Mouse (Mus musculus) hindlimb bud, embryonic 11.5 days (tissue): ENCODE measurements around the gene Musk.

Source experiments
- DNase-seq: peaks from one replicate; pipeline ENCODE4 v3.0.0-alpha.2; 2012; ENCODE audit warnings: low read depth, low spot score; ENCODE audit errors: extremely low spot score

Musk gene

GRCm38 (mm10) chr4:58314942-58315508 lies 29.3 kb downstream of the Musk start:
- DNase-seq: no peak

DNA sequence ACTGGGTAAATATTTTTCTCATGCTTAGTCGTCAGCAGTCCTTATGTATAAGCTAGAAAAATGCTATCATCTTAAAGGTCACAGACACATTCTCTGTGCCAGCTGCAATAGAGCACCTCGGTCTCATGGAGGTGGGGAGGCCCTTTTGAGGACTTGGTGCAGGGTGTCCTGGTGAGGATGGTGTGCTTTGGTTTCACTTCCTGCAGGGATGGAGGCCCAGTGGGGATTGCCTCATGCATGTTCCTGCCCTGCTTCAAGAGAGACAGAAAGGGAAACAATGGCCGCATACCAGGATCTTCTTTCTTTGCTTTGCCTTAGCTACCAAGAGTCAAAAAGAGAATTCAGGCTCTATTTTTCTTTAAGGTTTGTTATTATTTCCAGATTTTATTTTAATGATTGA lies 31.8 kb downstream of the Musk start:
- no peak for DNase-seq

DNA sequence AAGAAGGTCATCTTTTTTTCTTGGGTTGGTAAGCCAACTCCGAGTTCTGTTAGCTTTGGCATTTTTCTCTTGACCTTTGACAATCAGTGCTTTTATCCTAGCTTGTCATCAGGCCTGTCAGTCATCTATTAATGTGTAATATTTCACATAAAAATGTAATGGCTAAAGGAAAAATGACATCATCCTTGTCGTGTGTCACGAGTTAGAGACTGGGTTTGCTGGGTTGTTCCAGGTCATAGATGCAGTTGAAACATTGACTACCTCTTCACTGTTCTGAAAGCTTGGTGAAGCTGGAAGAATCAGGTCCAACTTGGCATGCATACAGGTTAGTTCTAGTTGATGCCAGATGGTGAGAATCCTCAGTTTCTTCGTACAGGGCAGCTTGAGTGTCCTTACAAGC lies 34.5 kb downstream of the Musk start:
- DNase-seq: no peak

- DNase-seq: no peak
Measured at GRCm38 (mm10) chr4:58326746-58327145, 41.0 kb downstream of the Musk start.

DNA sequence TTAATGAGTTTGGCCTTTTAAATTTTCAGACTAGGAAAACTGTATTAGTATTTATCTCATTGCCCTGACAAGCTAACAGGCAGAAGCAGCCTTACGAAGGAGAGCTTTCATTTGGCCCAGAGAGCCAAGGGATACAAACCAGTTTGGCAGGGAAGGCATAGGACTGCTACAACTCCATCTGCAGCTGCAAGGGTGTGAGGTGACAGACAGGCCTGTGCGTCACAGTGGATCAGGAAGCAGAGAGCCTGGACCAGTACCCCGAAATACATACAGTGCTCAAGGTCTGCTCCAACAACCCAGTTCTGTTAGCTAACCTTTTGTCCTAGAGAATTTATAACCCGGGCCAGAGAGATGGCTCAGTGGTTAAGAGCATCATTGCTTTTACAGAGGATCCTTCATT lies 42.5 kb downstream of the Musk start:
- no peak for DNase-seq

- no peak for DNase-seq
Measured at GRCm38 (mm10) chr4:58330016-58330415, 44.3 kb downstream of the Musk start.

DNA sequence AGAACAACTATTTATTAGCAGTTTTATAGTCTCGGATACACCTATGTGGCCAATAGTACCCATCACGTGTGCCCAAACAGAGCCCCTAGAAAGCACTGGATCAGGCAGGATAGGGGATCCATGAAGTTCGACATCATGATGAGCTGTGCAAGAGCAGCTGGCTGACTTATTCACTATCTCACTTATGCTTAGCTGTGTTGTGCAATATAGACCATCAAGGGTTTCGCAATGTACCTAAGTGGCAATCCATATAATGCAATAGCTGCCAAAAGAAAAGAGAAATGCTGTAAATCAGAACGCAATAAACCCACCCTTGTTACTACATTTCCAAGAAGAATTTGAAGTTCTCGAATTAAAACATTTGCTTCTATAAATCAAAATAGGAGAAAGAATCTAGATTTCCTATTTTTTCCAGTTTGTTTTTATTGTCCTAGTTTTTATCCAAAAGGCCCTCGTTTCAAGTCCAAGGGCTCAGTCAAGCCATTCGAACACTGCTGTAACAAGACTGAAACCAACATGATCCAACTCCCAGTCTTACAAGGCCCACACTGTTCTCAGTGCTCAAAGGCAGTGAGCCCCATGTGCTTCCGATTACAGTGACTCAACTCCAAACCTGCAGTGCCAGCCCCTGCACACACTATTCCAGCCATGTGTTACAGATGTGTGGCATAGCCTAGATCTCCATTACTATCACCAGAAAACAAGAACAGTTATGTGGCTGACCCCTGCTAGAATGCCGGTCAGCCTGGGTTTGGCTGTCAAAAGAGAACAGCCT lies 45.3 kb downstream of the Musk start:
- no peak for DNase-seq

- no peak for DNase-seq
Measured at GRCm38 (mm10) chr4:58332394-58332793, 46.6 kb downstream of the Musk start.

- no peak for DNase-seq
Measured at GRCm38 (mm10) chr4:58336227-58336626, 50.5 kb downstream of the Musk start.

DNA sequence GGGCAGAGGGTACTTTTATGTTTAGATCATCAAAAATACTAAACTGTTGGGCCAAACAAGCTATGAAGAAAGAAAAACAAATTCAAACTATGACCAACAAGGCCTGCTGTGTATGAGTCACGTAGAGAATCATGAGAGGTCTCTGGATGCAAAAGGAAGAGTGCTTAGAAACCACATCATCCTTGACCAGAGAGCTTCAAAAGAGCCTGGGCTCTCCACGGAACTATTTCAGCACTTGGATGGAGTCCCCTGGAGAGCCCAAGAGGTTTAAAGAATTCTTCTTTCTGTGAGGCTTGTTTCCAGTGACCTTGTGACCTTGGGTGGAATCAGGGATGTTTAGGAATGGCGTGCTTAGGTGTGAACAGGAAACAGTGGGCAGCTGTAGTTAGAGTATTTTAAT lies 53.5 kb downstream of the Musk start:
- DNase-seq: no peak

DNA sequence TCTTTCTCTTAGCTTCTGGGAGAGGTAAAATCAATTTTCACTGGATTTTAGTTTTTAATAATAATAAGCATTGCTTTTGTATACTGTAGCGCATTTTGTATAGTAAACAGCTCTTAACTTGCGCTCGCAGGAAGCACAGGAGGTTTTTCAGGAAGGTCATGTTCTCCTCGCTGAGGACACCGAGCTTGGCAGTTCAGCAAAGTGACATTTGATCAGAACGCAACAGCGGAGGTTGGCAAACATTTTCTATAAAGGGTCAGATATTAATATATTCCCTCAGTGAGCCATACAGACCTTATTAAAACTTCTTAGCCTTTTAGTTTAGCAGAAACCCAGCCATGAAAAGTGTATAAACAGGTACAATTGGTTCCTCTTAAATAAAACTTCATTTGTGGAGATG lies 64.4 kb downstream of the Musk start:
- no peak for DNase-seq

GRCm38 (mm10) chr4:58351165-58351564 lies 65.4 kb downstream of the Musk start:
- no peak for DNase-seq

DNA sequence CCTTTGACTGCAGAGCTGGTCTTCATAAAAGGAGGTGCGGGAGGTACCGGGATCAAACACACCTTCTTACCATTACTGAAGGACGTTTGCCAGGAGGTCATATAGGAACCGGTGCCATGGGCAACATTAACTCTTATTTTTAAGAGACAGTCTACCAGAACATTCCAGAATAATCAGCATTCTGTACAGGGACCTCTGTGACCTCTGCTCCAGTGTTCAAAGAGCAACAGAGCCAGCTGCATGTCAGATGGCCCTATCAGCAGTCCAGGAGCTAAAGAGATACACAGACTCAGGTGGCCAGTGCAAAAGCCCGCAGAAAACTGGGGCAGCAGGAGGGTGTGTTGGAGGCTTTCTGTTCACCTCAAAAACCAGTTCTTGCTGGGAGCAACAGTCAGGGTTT lies 65.8 kb downstream of the Musk start:
- no peak for DNase-seq

DNA sequence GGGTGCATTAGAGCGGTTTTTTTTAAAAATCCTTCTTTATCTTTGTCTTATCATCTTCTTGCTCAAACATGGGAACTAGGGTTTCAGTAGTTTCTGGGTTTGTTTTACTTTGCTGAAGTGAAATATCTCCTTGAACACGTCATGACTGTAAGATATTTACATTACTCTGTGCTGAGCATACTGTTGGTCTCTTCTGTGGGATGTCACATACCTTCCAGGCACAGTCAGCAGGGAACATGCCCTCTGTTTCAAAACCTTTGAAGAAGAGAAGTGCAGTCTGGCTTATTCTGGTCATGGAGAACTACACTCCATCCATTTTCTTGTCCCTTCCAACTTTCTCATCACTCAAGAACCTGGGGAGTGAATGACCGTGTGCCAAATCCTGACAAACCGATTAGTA lies 73.2 kb downstream of the Musk start:
- no peak for DNase-seq

DNA sequence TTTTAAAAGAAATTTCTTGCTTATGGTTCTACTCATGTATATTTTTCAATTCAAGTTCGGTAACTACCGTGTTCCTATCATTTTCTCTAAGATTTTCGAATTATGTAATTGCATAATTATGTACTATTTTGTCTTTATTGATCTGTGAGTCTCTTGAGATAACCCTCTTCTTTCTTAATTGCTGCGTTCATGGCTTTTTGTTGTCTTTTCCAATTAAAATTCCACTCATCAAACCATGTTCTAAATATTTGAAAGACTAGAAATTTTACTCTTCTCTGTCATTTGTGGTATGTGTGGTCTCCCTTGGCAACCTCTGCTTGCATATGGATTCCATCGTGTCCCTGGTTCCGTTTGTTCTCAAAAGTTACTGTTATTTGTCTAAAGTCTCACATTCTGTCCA lies 79.6 kb downstream of the Musk start:
- no peak for DNase-seq

GRCm38 (mm10) chr4:58371106-58371505 lies 85.3 kb downstream of the Musk start:
- no peak for DNase-seq

GRCm38 (mm10) chr4:58373599-58373998 lies 87.8 kb downstream of the Musk start:
- no peak for DNase-seq

DNA sequence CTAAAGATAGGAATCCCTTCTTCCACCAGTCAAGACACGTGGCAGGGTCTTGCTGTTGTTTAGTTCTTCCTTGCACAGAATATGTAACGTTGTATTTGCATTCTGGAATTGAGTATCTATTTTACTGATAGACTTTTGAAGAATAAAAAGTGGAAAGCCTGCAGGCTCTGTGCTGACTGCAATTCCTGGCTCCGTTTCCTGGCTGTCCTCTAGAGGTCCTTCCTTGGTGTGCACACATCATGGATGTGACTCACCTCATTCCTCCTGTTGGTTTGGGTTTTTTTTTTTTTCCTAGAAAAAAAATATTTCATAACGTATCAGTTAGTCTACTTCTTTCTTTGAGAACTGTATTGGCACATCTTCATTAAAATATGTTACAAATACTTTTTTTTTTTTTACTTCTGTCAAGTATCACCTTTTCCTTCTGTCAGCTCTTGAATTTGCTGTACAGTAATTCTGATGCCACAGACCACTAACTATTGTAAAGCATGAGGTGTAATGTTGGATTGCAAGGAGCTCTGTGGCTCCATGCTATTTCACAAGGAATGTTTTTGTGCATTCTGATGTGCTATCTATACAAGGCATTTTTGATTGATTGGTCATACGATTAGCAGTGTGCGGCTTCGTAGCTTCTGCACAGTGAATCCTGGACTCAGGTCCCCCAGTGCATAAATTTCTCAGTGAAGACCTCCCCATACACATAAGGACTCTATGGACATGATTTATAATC lies 88.5 kb downstream of the Musk start:
- no peak for DNase-seq

DNA sequence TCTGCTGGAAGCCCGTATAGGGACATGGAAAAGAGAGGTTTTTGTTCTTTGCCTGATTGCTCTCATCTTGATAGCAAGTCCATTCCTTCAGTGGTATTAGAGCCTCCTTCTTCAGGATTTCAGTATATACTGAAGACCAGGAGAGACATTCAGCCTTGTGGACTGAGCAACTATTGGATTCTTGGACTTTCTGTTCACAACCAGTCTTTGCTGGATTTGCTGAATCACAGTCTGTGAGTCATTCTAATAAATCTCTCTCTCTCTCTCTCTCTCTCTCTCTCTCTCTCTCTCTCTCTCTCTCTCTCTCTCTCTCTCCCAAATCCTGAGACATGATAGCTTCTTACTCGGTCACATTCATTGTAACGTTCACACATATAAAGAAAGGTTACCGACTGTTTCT lies 93.4 kb downstream of the Musk start:
- no peak for DNase-seq

DNA sequence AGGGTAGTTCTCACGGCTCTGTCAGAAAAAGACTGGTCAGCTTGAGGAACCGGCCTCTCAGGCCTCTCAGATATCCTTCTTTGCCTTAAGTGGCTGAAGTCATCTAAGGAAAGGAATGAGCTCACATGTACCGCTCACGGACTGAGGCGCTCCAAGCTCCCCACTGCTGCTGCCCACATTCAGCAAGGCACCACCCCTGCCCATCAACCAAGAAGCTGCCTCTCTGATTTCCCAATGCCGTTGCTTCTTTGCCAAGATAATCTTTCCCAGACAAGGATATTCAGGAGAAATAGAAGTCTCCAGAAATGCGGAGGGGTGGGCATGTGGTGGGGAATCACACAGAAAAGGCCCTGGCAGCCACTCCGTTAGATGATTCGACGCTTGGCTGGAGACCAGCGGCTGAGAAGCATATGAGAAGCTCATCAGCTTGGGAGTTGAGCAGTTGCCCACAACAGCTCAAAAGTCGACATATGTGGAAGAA lies 115.1 kb downstream of the Musk start:
- no peak for DNase-seq

GRCm38 (mm10) chr4:58401973-58402501 lies 116.3 kb downstream of the Musk start:
- DNase-seq: no peak
